Mouse (Mus musculus): Measurements from ENCODE around the gene Nupr1.

- TF ChIP-seq CTCF (IDR thresholded peaks at IDR 0.05; ENCODE audit: low read depth, low read length) (no peak), POLR2A (IDR thresholded peaks at IDR 0.05; ENCODE audit: extremely low read depth, insufficient read depth, low read length) (no peak)
Observed at GRCm38 (mm10) chr7:126625369-126625768, 5.3 kb downstream of the Nupr1 start.

Measured in liver, adult 2 months (tissue).